9 mouse cellular contexts compared by ENCODE assay signal in the genomic region with DNA sequence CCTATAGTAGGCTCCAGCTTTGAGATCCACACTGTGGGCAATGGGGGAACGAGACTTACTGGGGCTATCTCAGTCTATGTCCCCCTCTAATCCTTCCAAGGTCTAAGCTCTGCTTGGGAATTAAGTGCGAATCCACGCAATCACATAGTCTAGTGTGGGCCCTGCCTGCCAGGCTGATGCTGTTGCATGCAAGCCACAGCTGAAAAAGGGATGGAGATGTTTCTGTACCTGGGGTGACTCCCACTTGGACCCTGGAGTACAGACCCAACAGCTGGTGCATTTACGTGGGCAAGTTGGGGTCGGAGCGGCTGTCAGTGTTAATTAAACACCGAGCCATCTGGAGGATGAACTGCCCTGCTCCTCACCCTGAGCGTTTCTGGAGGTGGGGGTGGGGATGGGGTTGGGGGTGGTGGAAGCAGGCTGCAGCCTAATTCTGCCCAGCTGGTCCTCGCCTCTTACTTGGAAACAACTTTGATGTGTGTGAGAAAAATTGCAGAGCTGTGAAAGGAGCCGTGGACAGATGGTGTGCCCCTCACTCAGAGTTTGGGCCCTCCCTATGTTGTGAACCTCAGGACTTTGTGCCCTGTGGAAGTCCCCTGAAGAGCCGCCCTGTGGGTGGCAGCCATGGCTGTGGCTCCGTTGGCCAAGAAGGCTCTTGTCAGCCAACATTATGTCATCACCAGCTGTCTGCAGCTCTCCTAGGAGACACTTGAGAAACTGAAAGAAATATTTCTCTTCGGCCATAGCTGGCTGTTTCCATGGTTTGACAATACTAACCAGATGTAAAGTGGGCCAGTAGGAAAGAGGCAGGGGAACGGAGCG. TPM values are rescaled to one million over a fixed set of nuclear protein-coding genes. Genes with fewer than 3 reads are reported as not detected.
A peak's percentile ranks its signal among the peaks of the same experiment; 100 is the strongest.
DNase-seq lines count a peak whose midpoint lies in the region; ATAC-seq and TF ChIP-seq lines count a peak whose summit lies in the region.
"Had no signal": no experiment of that assay in that cellular context is flagged by ENCODE, and none has a peak within 500 bp of the region (broad histone marks: within the 10 kb centered on the region; RNA-seq: fewer than 3 reads in every experiment).

No protein-coding gene starts in this region.

- TF ChIP-seq CTCF in thymus, adult 2 months (IDR thresholded peaks at IDR 0.05; ENCODE audit: borderline replicate concordance, control insufficient read depth, extremely low read depth, insufficient read depth, low read length, poor library complexity), result no peak

- intact Hi-C loops in heart, postnatal 10 days (cut with DNase I), result loop anchor here (5.0 kb wide), 1 partner anchor 59 kb away; no protein-coding TSS in a partner anchor

- 27% methylated on average over 15 of the region's 15 CpGs for WGBS in limb, embryonic 13.5 days
- 42% methylated on average over 15 of the region's 15 CpGs for WGBS in neural tube, embryonic 15.5 days
- WGBS in thymus, adult 2 months, result 87% methylated on average over 15 of the region's 15 CpGs

- no peak overlapping the region for H3K4me3 ChIP-seq in limb, embryonic 13.5 days
- no peak overlapping the region for H3K4me3 ChIP-seq in neural tube, embryonic 15.5 days (replicated peaks)
- H3K4me3 ChIP-seq in thymus, adult 2 months (ENCODE audit: control insufficient read depth, insufficient read depth, low read length), result no peak overlapping the region

- H3K4me1 ChIP-seq in limb, embryonic 13.5 days, result peaks cover 9% of the 10 kb centered on the region; the same call in 1 of the 2 replicates
- 0 out of 2 replicates have a peak, but pooled peaks cover 4% of the 10 kb centered on the region for H3K4me1 ChIP-seq in neural tube, embryonic 15.5 days
- no peaks in the 10 kb centered on the region for H3K4me1 ChIP-seq in thymus, adult 2 months (replicated peaks; ENCODE audit: control insufficient read depth, insufficient read depth, low read length)

- H3K27me3 ChIP-seq in limb, embryonic 13.5 days, result no peaks in the 10 kb centered on the region
- no peaks in the 10 kb centered on the region for H3K27me3 ChIP-seq in neural tube, embryonic 15.5 days (replicated peaks)
- H3K27me3 ChIP-seq in thymus, adult 2 months (ENCODE audit: control insufficient read depth, insufficient read depth, low read length), result no peaks in the 10 kb centered on the region

- peak; percentile 20 for DNase-seq in layer of hippocampus, adult 11-12 months (ENCODE audit: low spot score)
- no peak for DNase-seq in layer of hippocampus, adult 9-10 months (ENCODE audit: low spot score)
- peak; percentile 39 for DNase-seq in fibroblast of lung, adult 2 months (ENCODE audit: low read depth)
- peak; percentile 75 to 76 for DNase-seq in heart, postnatal 10 days
- DNase-seq in thymus, adult 2 months, result no peak
- no peak for DNase-seq in thymus, postnatal 14 days

- no peak for TF ChIP-seq POLR2A in thymus, adult 2 months (IDR thresholded peaks at IDR 0.05; ENCODE audit: control insufficient read depth, extremely low read depth, insufficient read depth, low read length, poor library complexity)

- peak overlapping the region; percentile 76; the same call in 1 of the 2 replicates for H3K27ac ChIP-seq in limb, embryonic 13.5 days
- no peak overlapping the region; the same call in 1 of the 2 replicates for H3K27ac ChIP-seq in neural tube, embryonic 15.5 days (replicated peaks)
- H3K27ac ChIP-seq in thymus, adult 2 months (ENCODE audit: control insufficient read depth, insufficient read depth, low read length), result no peak overlapping the region

- H3K9me3 ChIP-seq in limb, embryonic 13.5 days, result 0 out of 2 replicates have a peak, but pooled peaks cover 5% of the 10 kb centered on the region
- H3K9me3 ChIP-seq in neural tube, embryonic 15.5 days (replicated peaks), result no peaks in the 10 kb centered on the region; the same call in 1 of the 2 replicates
- H3K9me3 ChIP-seq: G1E had no signal

- ATAC-seq in limb, embryonic 13.5 days (ENCODE audit: low FRiP score, low read depth), result peak; percentile 89
- peak; percentile 69; the same call in 1 of the 2 replicates for ATAC-seq in neural tube, embryonic 15.5 days (ENCODE audit: low FRiP score)

- H3K36me3 ChIP-seq in limb, embryonic 13.5 days, result no peaks in the 10 kb centered on the region
- no peaks in the 10 kb centered on the region for H3K36me3 ChIP-seq in neural tube, embryonic 15.5 days
- H3K36me3 ChIP-seq in thymus, adult 2 months (ENCODE audit: control insufficient read depth, insufficient read depth, low read length), result no peaks in the 10 kb centered on the region
- H3K36me3 ChIP-seq: G1E had no signal

- no peak overlapping the region for H3K9ac ChIP-seq in limb, embryonic 13.5 days
- H3K9ac ChIP-seq in neural tube, embryonic 15.5 days (replicated peaks), result no peak overlapping the region

- peak overlapping the region; percentile 45 for H3K4me2 ChIP-seq in limb, embryonic 13.5 days (replicated peaks)
- no peak overlapping the region for H3K4me2 ChIP-seq in neural tube, embryonic 15.5 days

RNA-seq across cellular contexts. Expression of gene Fam174b, which starts 24.0 kb away (rescaled TPM):
- total RNA-seq in heart, postnatal 10 days (2021), result 100 to 1,000 TPM; 123 to 153 TPM
- polyA plus RNA-seq in limb, embryonic 13.5 days (2015; fragmentation: Nextera tagmentation; extraction: Ambion mirVana), result 37.4 TPM in 2 replicates
- 37.0 and 37.6 TPM in 2 replicates for polyA plus RNA-seq in neural tube, embryonic 15.5 days (2015; fragmentation: Nextera tagmentation; extraction: Ambion mirVana)
- 7.0 and 13.2 TPM in 2 replicates for polyA plus RNA-seq in thymus, adult 2 months (2012; rRNA removed)

Comparison
In these comparisons a context has a peak if more than half of its experiments do, and no peak if none do; other contexts are left out.
1. DNase-seq: peak in layer of hippocampus, adult 11-12 months (single experiment), fibroblast of lung, adult 2 months (single experiment) and heart, postnatal 10 days (2 of 2); none in layer of hippocampus, adult 9-10 months (single experiment), thymus, adult 2 months (single experiment) and thymus, postnatal 14 days (single experiment).